Mouse (Mus musculus): ENCODE data around the gene Gria1. TPM values are rescaled to one million over a fixed set of nuclear protein-coding genes. Genes with fewer than 3 reads are reported as not detected.
A peak's percentile ranks its signal among the peaks of the same experiment; 100 is the strongest.

Gria1 gene
- polyA plus RNA-seq, 1 experiment from 2014 or later: 48.1 TPM

DNA sequence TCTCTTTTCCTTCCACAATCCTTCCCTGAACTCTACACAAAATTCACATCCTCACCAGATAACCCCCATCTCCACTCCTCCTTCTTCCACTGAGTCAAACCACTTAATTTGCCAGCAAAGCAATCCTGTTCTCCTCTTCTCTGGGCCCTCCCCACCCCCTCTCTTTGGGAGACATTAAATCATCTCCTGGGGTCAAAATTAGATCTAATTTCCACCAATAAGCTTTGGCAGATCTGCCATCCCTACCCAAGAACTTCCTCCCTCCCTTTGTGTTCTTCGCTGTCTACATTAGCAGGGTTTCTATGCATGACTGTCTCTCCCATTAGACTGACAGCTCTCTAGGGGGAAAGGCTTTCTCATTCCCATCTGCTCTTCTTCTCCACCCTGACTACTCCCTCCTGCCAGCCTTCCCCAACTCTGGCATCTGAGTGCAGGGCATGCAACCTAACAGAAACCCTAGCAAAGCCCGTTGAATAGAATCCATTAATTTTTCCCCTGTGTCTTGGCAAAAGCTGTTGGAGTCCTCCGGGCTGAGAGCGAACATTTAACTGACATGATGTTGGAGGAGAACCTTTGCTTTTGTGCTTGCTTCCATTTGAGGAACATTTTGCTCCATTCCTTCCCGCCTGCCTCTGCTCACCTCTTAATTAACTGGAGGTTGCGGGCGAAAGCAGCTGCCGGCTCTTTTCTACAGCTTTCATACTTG, 59.2 kb downstream of the Gria1 start:
- H3K4me3 ChIP-seq: no peak overlapping the region
- H3K36me3 ChIP-seq: no peaks in the 10 kb centered on the region
- peaks cover 17% of the 10 kb centered on the region for H3K4me1 ChIP-seq (replicated peaks)
- H3K27ac ChIP-seq (replicated peaks): peak overlapping the region; percentile 53
- ATAC-seq (ENCODE audit: low FRiP score, low read depth): peak; percentile 75; the same call in 1 of the 2 replicates
- no peak overlapping the region for H3K4me2 ChIP-seq
- no peaks in the 10 kb centered on the region for H3K9me3 ChIP-seq
- H3K9ac ChIP-seq: no peak overlapping the region
- 43% methylated on average over 8 of the region's 8 CpGs for WGBS
- H3K27me3 ChIP-seq: no peaks in the 10 kb centered on the region

GRCm38 (mm10) chr11:57072171-57072570, 61.0 kb downstream of the Gria1 start:
- no peak for ATAC-seq (ENCODE audit: low FRiP score, low read depth)
- no peaks in the 10 kb centered on the region for H3K9me3 ChIP-seq
- H3K27ac ChIP-seq (replicated peaks): no peak overlapping the region
- no peaks in the 10 kb centered on the region for H3K27me3 ChIP-seq
- no peak overlapping the region for H3K9ac ChIP-seq
- 44% methylated on average over 6 of the region's 6 CpGs for WGBS
- H3K4me3 ChIP-seq: no peak overlapping the region
- H3K4me2 ChIP-seq: no peak overlapping the region
- no peaks in the 10 kb centered on the region for H3K36me3 ChIP-seq
- H3K4me1 ChIP-seq (replicated peaks): peaks cover 17% of the 10 kb centered on the region

DNA sequence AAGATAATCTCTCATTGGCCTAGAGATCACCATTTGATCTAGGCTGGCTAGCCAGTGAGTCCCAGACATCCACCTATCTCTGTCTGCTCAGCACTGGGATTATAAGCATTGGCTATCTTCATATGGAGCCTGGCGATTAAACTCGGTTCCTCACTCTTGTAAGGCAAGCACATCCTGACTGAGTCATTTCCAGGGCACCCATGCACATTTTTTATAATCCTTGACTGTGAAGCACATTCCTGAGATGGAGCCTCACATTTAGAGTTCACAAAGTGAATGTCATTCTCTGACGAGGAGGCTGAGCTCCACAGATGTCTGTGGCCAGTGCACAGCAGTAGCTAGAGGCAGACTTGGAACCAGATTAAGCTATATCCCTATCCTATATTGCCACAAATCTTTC, 68.2 kb downstream of the Gria1 start:
- no peak overlapping the region for H3K4me2 ChIP-seq
- no peak overlapping the region for H3K27ac ChIP-seq (replicated peaks)
- no peaks in the 10 kb centered on the region for H3K36me3 ChIP-seq
- H3K4me1 ChIP-seq (replicated peaks): no peaks in the 10 kb centered on the region
- ATAC-seq (ENCODE audit: low FRiP score, low read depth): no peak
- 79% methylated on average over 3 of the region's 3 CpGs for WGBS
- no peaks in the 10 kb centered on the region for H3K9me3 ChIP-seq
- H3K9ac ChIP-seq: no peak overlapping the region
- no peak overlapping the region for H3K4me3 ChIP-seq
- H3K27me3 ChIP-seq: no peaks in the 10 kb centered on the region

DNA sequence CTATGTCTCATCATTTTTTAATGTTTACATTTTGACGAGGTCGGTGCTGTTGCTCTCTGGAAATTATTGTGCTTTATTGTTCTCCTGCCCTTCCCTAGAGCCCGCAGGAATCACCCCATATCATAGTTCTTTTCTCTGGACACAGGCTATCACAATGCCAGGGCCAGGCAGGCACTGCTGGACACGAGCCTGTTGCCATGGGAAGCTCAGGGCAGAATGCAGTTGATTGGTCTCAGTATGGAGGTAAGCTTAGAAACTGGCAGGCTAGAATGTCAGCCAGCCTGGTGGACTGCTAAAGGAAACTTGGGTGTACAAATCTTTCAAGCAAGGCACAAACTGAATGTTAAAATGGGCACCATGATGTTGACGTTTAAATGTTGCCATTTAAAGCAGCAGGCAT, 78.3 kb downstream of the Gria1 start:
- Histone ChIP-seq H3K36me3 (no peaks in the 10 kb centered on the region), H3K27ac (replicated peaks) (no peak overlapping the region), H3K9ac (no peak overlapping the region), H3K4me3 (no peak overlapping the region), H3K9me3 (no peaks in the 10 kb centered on the region), H3K4me1 (replicated peaks) (no peaks in the 10 kb centered on the region; the same call in 1 of the 2 replicates), H3K4me2 (no peak overlapping the region), H3K27me3 (no peaks in the 10 kb centered on the region)
- WGBS: 35% methylated on average over 5 of the region's 5 CpGs
- peak; percentile 80; the same call in 1 of the 2 replicates for ATAC-seq (ENCODE audit: low FRiP score, low read depth)

- Histone ChIP-seq H3K27me3 (no peaks in the 10 kb centered on the region), H3K9me3 (no peaks in the 10 kb centered on the region), H3K36me3 (no peaks in the 10 kb centered on the region), H3K4me2 (no peak overlapping the region), H3K4me1 (replicated peaks) (no peaks in the 10 kb centered on the region; the same call in 1 of the 2 replicates), H3K9ac (no peak overlapping the region), H3K27ac (replicated peaks) (no peak overlapping the region), H3K4me3 (no peak overlapping the region)
- no peak for ATAC-seq (ENCODE audit: low FRiP score, low read depth)
These were observed 79.5 kb downstream of the Gria1 start for GRCm38 (mm10) chr11:57090705-57091104.

GRCm38 (mm10) chr11:57091276-57091914, 80.2 kb downstream of the Gria1 start:
- 47% methylated on average over 3 of the region's 3 CpGs for WGBS

GRCm38 (mm10) chr11:57100491-57100890, 89.3 kb downstream of the Gria1 start:
- Histone ChIP-seq H3K27ac (replicated peaks) (no peak overlapping the region), H3K4me3 (no peak overlapping the region), H3K36me3 (no peaks in the 10 kb centered on the region), H3K4me1 (replicated peaks) (no peaks in the 10 kb centered on the region), H3K27me3 (no peaks in the 10 kb centered on the region), H3K4me2 (no peak overlapping the region), H3K9ac (no peak overlapping the region), H3K9me3 (no peaks in the 10 kb centered on the region)
- no peak for ATAC-seq (ENCODE audit: low FRiP score, low read depth)
- 60% methylated on average over 5 of the region's 5 CpGs for WGBS

More at GRCm38 (mm10) chr11:57091276-57091914, 80.2 kb downstream of the Gria1 start:
- H3K36me3 ChIP-seq: no peaks in the 10 kb centered on the region
- no peak for ATAC-seq (ENCODE audit: low FRiP score, low read depth)
- no peaks in the 10 kb centered on the region for H3K9me3 ChIP-seq
- no peak overlapping the region for H3K9ac ChIP-seq
- H3K27me3 ChIP-seq: no peaks in the 10 kb centered on the region
- no peak overlapping the region for H3K4me3 ChIP-seq
- H3K27ac ChIP-seq (replicated peaks): no peak overlapping the region
- H3K4me1 ChIP-seq (replicated peaks): no peaks in the 10 kb centered on the region; the same call in 1 of the 2 replicates
- H3K4me2 ChIP-seq: no peak overlapping the region

GRCm38 (mm10) chr11:57103751-57104254, 92.6 kb downstream of the Gria1 start:
- H3K36me3 ChIP-seq: no peaks in the 10 kb centered on the region
- 0 out of 2 replicates have a peak, but pooled peaks have one; percentile 38 for ATAC-seq (ENCODE audit: low FRiP score, low read depth)
- no peaks in the 10 kb centered on the region for H3K9me3 ChIP-seq
- 59% methylated on average over 5 of the region's 5 CpGs for WGBS
- H3K27ac ChIP-seq (replicated peaks): no peak overlapping the region
- H3K27me3 ChIP-seq: no peaks in the 10 kb centered on the region
- H3K4me1 ChIP-seq (replicated peaks): no peaks in the 10 kb centered on the region
- no peak overlapping the region for H3K4me3 ChIP-seq
- H3K9ac ChIP-seq: no peak overlapping the region
- no peak overlapping the region for H3K4me2 ChIP-seq

DNA sequence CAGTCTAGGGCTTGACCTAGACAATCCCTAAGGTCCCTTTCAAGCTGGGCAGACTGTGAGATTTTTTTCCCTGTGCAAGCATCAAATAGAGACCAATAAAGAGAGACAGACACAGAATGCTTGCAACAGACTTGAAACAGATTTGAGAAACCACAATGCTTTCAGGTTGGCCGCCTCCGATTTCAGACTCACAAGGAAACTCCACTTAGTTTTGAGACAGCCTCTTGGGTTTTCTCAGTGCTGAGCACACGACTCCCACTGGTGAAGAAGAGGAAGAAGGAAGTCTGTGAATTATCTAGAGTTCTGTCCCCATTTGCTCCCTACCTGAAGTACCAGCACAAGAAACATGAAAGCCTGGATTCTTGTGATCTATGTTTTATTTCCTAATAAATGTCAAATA, 94.5 kb downstream of the Gria1 start:
- H3K4me1 ChIP-seq (replicated peaks): no peaks in the 10 kb centered on the region
- WGBS: 61% methylated on average over 3 of the region's 3 CpGs
- H3K27ac ChIP-seq (replicated peaks): no peak overlapping the region
- H3K9ac ChIP-seq: no peak overlapping the region
- ATAC-seq (ENCODE audit: low FRiP score, low read depth): no peak
- no peak overlapping the region for H3K4me2 ChIP-seq
- no peaks in the 10 kb centered on the region for H3K36me3 ChIP-seq
- no peaks in the 10 kb centered on the region for H3K27me3 ChIP-seq
- H3K4me3 ChIP-seq: no peak overlapping the region
- H3K9me3 ChIP-seq: no peaks in the 10 kb centered on the region

DNA sequence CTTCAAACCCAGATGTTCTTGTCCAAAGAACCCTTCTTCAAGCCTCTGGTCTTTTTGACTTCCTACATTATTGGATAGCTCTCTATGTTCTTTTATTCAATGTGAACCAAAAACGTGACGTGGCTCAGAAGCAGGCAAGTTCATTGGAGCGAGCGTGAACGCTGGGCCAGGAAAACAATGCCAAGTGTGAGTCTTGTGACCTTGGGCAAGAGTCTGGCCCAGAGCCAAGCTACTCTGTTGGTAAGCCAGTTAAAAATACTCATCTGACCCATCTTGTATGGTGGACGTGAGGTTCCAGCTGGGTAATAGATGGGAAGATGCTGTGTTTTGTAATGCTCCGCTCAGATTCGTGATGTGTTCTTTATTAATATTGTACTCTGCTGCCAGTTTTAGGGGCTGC, 101.2 kb downstream of the Gria1 start:
- Histone ChIP-seq H3K4me1 (replicated peaks) (peaks cover 6% of the 10 kb centered on the region), H3K4me2 (no peak overlapping the region), H3K9me3 (no peaks in the 10 kb centered on the region), H3K27me3 (no peaks in the 10 kb centered on the region), H3K4me3 (no peak overlapping the region), H3K9ac (no peak overlapping the region), H3K36me3 (no peaks in the 10 kb centered on the region), H3K27ac (replicated peaks) (no peak overlapping the region)
- 51% methylated on average over 8 of the region's 8 CpGs for WGBS
- ATAC-seq (ENCODE audit: low FRiP score, low read depth): no peak; the same call in 1 of the 2 replicates

DNA sequence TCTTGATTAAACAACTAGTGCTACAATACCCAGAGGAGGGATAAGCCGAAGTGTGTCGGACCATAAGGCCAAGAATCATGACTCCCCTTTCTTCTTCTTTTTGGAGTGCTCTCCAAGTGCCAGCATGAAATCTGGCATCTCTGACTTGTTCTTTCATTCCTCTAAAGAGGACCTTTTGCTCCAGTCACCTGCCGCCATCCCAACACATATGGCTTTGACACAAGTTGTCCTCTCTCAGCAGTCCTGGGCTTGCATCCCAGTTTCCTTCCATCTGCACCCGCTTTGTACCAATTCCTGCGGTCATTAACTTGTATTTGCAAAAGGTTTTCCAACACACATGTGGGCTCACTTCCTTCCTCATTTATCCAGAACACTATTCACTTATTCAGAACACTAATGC, 103.2 kb downstream of the Gria1 start:
- H3K4me2 ChIP-seq: no peak overlapping the region
- no peak for ATAC-seq (ENCODE audit: low FRiP score, low read depth)
- WGBS: 76% methylated on average over 5 of the region's 5 CpGs

DNA sequence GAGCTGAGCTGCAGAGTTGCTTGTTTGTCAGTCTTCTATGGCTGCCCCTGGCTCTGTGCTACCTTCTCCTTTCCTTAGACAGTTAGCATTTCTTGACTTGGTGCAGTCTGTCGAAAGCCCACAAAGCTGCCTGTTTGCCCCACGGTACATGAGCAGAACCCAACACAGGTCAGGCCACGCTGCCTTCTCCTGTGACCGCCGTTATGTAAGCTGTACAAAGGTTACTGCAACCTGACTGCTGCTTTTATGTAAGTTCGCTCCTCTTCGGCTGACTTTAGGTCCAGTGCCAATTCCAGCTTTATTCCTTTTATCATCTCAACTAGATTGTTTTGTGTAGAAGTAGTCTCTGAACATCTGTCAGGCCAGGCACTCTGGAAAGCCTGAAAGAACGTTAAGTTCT, 115.9 kb downstream of the Gria1 start:
- H3K36me3 ChIP-seq: no peaks in the 10 kb centered on the region
- H3K27me3 ChIP-seq: no peaks in the 10 kb centered on the region
- H3K4me1 ChIP-seq (replicated peaks): no peaks in the 10 kb centered on the region
- no peak for ATAC-seq (ENCODE audit: low FRiP score, low read depth)
- H3K27ac ChIP-seq (replicated peaks): no peak overlapping the region
- H3K4me2 ChIP-seq: no peak overlapping the region
- no peak overlapping the region for H3K9ac ChIP-seq
- 70% methylated on average over 8 of the region's 8 CpGs for WGBS
- H3K9me3 ChIP-seq: no peaks in the 10 kb centered on the region
- H3K4me3 ChIP-seq: no peak overlapping the region

More for the DNA sequence above, 103.2 kb downstream of the Gria1 start:
- no peak overlapping the region for H3K27ac ChIP-seq (replicated peaks)
- no peaks in the 10 kb centered on the region for H3K27me3 ChIP-seq
- H3K4me3 ChIP-seq: no peak overlapping the region
- H3K9ac ChIP-seq: no peak overlapping the region
- H3K36me3 ChIP-seq: no peaks in the 10 kb centered on the region
- peaks cover 6% of the 10 kb centered on the region for H3K4me1 ChIP-seq (replicated peaks)
- H3K9me3 ChIP-seq: no peaks in the 10 kb centered on the region

All from hindbrain, embryonic 15.5 days (tissue).